Mouse (Mus musculus) thymus, postnatal 14 days (tissue): ENCODE results near the gene Ccdc65.
"Not testable (repeated sequence)": the region's sequence is repeated elsewhere in the genome, so short reads cannot be mapped to it uniquely, and the experiment has no call there.

ENCODE experiments used
- DNase-seq: peaks from one replicate; pipeline ENCODE4 v3.0.0; 2021

The Ccdc65 gene

DNA sequence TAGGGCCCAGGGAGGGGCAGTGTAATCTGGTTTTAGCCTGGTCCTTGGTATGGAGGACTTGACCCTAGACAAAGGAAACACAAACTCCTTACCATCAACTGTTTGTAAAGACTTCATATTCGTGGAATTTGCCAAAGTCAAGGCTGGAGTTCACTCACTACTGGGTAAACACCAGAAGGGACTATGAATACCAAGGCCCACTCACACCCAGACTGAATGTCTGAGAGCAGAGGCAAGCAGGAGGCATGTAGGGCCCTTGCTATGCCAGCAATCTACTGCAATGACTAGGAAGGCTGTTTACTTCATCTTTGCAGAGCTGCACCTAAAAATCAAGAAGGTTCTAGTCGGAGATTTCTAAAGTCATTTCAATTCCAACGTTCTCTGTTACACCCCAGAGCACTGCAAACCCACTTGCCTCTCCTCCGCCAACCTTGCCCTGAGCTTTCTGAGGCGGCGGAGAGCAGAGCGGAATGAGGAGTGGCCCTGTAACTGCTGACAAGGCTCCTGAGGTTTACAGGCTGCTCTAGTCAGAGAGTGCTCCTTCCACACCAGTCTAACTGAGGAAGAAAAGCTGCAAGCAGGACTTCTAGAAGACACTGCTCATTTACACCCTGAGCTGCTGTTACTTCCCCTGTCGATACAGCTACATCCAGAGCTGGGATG lies 34.9 kb downstream of the Ccdc65 start:
- DNase-seq, result no peak

DNA sequence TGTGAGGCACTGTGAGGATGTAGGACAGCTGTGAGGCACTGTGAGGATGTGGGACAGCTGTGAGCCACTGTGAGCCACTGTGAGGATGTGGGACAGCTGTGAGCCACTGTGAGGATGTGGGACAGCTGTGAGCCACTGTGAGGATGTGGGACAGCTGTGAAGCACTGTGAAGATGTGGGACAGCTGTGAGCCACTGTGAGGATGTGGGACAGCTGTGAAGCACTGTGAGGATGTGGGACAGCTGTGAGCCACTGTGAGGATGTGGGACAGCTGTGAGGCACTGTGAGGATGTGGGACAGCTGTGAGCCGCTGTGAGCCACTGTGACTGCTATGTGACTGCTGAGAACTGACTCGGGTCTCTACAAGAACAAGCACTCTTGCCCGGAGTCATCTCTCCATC lies 35.9 kb downstream of the Ccdc65 start:
- not testable (repeated sequence) for DNase-seq

DNA sequence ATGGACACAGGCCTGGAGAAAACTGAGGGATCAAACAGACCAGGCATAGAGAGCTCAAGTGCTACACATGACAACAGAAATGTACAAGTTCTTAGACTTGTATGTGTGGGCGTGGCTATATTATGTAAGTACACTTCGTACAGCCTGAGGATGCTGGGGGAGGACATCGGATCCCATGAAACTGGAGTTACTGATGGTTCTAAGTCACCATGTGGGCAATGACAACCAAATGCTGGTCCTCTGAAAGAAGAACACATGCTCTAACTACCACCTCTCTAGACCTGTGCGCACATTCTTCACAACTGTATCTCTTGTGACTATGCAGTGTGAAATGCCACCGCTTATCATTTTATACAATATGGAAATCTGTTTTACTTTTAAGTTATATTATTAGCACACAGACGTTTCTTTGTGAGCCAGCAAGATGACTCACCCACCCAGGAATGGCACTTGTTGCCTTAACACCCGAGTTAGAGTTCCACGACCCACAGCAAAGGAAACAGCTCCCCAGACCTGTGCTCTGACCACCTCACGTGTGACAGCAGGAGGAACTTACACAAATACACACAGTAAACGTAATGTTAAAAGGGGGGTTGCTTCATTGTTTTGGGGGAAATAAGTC lies 38.4 kb downstream of the Ccdc65 start:
- no peak for DNase-seq

DNA sequence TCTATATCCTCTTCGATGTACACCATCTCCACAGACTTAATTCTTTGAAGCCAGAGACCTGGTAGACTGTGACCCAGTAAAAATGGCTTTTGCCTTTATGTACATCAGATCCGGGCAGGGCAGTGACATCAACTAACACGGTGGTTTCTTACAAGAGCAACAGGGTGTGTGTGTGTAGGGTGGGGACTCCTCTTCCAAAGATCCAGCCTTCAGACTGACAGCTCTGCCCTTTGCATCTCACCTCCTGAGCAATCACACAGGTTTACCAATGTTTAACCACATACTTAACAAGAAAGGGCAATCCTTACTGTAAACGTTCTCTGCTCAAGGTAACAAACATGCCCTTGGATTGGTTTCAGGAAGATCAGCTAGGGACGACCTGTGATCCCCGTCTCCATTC lies 39.3 kb downstream of the Ccdc65 start:
- DNase-seq, result no peak

DNA sequence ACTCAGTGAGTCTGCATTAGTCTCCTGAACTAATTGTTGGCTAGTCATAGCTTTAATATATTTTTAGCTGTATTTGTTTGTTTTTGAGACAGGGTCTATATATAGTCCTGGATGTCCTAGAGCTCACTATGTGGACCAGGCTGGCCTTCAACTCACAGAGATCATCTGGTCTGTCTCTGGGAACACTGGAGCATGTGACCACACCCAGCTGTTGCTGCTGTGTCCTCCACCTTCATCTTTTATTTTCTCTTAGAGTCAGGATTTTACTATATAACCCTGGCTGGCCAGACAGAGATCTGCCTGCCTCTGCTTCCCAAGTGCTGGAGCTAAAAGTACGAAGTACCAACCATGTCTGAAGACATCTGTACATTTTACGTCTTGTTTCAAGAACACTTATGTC lies 41.1 kb downstream of the Ccdc65 start:
- DNase-seq, result no peak

DNA sequence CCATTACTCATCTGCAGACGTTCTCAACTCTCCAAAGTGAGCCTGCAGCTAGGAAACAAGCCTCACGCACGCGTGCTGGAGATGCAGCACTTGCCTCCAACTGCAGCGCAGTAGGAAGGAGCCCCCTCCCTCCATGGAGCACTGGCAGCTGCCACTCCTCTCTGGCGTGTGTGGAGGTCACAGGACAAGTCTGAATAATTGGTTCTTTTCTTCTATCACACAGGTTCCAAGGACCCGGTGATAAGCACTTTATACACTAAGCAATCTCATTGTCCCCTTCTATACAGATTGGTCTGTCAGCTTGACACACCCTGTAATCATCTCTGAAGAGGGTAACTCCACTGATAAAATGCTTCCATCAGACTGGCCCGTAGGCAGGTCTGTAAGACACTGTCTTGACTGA lies 45.0 kb downstream of the Ccdc65 start:
- no peak for DNase-seq

DNA sequence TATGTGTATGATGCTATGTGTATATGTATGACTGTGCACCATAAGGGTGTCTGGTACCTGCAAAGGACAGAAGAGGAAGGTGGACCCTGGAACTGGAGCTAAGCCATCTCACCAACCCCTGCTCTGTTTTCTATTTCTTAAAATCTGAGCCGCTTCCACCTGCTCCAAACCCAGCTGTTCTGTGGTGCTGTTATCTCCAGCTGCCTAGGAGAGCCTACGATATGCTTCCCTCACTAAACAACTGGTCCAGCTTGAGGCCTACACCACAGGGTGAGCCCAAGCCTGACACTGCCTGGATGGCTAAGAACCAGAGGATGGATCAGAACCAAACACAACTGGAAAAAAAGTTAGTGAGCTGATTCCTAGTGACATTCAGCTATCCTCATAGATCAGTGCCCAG lies 46.1 kb downstream of the Ccdc65 start:
- no peak for DNase-seq

DNA sequence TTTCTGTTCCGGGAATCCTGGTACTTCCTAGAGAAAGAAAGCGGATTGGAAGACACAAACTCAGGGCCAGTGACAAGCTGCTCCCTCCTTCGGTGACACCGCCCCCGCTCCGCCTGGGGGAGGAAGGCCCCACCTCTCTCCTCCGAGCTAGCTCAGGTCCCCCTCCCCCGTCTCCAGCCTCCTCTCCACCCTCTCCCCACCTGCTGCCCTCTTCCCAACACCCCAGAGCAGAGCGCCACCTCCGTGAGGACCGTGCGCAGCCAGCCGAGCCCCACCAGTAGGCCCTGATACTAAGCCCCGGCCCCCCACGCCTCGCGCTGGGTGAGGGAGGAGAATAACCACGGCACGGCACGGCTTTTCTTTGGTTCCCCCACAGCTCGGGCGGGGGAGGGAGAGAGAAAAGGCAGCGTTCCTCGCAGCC lies 54.2 kb downstream of the Ccdc65 start:
- DNase-seq, result peak; percentile 86

DNA sequence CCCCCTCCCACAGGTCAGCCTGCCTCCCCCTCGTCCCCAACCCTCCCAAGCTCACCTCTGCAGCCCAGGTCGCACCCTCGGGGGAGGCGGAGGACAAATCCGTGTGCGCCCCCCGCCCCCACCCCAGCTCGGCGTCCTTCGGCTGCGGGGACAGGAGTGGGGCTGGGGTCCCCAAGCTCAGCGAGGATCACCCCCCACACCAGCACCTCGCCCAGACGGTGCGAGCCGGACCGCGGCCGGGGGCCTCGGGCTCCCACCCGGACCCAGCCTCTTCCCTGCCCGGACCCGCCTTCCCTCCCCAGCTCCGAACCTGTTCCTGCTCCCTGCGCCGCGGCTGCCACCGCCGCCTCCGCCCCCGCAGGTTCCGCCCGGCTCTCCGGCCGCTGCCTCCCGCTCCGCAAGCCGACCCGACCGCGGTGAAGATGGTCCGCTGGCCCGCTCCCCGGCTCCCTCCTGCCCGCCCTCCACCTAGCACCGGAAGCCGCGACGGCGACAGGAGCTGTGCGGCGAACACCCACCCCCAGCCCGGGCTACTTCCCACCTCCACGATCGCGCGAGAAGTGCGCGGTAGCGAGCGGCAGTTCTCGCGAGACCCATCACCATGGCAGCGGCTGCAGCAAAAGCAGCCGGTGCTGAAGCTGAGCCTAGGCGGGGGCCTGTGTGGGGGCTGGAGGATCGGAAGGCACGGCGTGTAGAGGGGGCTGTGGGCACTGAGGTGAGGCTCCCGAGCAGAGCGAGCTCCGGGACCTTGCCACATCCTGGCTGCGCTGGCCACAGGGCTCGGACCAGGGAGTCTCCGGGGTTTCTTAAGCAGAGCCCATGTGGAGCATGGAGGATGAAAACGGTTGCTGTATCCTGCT lies 54.9 kb downstream of the Ccdc65 start, which contains the start of gene Arf3:
TSS of gene Arf3 (minus strand) at position 545 of the 860 bp plus-strand sequence.
- DNase-seq, result peak; percentile 99

DNA sequence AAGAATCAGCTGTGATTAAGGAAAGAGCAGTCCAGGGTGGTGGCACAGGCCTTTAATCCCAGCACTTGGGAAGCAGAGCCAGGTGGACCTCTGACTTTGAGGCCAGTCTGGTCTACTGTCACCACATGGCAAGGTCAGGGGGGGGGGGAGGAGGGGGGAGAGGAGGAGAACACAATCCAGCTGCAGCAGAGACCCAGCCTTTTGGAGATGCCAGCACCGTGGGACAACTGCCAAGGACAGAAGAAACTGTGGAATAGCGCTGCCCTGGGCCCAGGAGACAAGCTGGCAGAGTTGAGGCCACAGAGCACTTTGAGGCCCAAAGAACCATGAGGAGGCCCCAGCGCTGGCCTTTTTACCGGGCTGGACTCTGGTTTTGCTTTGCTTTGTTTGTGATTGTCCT lies 57.9 kb downstream of the Ccdc65 start:
- DNase-seq, result no peak

DNA sequence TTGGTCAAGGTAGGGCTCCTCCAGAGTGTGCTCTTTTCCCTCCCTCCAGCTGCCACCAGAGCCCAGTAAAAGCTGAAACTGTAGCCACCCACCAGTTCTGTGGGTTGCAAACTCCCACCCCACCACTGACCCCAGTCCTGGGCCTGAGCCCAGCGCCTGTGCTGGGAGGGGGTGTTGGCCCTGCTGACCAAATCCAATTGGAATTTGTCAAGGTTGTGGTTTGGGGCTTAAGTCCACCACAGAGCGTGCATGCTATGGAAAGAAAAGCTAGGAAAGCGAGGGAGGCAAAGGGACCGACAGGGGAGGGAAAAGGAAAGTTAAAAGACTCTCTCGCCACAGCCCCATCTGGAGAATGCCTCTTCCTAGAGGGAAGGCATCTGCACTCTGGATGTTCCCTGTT lies 60.3 kb downstream of the Ccdc65 start:
- no peak for DNase-seq

DNA sequence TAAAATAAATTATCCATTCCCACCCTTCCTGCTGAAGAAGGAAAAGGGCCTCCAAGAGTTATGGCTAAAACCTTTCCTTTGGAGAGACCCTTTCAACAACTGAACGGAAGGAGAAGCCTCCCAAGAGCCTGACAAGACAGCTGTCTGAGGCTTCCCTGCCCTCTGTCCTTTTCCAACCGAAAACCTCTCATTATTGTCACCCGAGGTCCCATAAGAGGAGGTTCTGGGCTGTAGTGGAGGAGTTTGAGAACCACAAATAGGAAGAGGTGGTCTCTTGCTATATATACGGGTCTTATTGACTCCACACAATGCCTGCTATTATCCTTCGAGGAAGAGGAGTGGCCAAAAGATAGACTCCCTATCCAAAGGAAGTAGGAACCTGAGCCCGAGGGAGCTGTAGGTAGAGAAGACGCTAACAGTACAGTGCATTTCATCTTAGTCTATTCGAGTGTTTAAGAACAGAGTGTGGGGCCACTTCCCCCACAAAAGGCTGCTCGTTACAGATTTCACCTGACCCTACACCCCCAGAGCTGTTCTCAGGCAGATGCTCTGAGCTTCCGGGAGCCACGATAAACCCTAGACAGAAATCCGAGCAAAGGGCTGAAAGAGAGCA lies 63.9 kb downstream of the Ccdc65 start:
- peak; percentile 33 for DNase-seq

DNA sequence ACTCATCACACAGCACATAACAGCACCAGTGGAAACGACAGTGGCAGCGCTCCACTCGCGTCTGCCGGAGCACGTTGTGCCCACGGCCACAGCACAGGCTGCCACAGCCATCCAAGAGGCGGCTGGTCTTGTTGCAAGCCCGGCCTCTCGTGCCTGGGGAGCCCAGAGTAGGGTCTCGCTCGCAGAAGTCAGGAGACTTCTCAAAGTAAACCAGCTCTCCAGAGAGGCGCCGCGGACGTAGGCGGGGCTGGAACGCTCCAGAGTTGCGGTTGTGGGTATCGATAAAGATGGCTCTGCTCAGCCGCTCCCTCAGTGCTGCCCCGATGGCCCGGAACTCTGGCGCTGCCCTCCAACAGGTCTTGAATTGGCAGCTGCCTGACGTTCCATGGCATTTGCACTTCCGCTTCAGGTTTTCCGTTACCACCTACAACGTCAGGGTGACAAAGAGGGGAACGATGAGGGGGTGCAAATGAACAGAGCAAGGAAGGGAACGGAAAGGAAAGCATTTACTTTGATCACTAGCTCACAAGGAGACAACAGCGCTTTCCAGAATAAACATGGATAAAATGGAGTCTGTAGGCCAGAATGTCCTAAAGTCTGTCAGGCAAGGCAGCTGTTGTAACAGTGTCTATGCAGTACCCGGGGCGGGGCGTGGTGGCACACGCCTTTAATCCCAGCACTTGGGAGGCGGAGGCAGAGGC lies 64.7 kb downstream of the Ccdc65 start:
- DNase-seq, result peak; percentile 76
